Mouse (Mus musculus): ENCODE results near the gene Iqcd.

Gene Iqcd

DNA sequence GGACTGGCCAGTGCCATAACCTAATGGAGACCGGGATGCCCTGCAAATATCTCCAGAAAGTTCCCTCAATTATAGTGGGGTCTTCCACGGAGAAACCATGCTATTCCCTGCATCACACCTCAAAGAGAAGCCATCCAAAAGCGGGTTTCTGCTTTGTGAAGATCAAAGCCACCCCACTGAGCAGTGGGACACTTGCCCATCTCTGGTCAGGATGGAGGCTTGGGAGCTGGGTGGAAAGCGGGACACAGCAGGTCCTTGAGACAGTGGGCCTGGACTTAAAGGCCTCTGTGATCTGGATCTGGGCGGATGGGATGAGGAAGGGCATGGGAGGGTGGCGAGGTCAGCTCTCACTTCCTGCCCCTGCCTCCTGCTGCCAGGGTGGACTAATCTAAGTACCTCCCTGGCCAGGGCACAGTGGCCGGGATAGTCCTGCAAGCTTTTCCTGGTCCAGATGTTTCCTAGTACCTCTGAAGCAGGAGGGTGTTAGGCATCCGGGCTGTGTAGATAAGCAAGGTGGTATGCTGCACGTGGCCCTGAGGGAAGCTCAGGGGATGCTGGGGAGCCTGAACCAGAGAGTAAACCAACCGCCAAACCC lies 14.2 kb upstream of the Iqcd start:
- no peak for DNase-seq

DNA sequence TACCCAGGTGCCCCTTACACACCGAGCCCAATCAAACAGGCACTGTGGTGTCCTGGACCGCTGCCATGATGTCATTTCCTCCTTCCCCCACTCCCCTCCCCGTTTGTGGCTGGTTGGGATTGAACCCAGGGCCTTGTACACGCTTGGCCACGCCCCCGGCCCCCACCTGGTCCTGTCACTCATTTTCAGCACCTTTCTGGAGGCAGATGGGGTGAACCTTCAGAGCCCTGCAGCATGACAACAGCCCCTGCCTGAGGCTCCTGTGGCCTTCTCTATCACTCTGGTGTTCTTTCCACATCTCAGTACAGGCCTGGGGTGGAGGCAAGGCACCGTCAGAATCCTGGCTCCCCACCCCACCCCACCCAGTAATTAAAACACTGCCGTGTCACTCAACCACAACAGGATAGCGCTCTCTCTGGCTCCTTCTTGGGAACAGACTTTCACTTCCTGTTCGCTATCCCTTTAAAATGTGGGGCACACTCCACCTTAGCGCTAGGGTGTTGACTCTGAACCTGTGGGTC lies 12.0 kb upstream of the Iqcd start:
- DNase-seq = no peak

DNA sequence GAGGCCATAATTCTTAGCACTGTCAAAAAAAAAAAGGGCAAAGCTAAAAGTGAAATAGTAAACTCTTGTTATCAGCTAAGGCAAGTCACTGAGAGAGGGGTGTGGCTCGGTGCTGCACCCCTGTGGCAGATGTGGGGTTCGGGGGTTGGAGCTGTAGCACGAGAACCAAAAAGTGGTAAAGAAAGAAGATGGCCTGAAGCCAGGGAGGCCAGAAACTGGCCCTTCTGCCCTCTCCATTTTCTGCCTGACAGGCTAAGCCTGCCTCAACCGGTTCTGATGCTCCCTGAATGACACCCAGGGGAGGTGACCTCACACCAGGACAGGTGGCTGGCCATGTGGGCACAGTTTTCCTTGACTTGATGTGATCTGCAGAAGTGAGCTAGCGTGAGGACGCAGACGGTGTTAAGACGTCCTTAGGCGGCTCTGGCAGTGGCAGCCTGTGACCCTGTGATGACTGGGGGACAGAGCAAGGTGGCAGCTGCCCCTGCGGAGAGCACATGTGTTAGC lies 10.8 kb upstream of the Iqcd start:
- peak; percentile 38 for DNase-seq

DNA sequence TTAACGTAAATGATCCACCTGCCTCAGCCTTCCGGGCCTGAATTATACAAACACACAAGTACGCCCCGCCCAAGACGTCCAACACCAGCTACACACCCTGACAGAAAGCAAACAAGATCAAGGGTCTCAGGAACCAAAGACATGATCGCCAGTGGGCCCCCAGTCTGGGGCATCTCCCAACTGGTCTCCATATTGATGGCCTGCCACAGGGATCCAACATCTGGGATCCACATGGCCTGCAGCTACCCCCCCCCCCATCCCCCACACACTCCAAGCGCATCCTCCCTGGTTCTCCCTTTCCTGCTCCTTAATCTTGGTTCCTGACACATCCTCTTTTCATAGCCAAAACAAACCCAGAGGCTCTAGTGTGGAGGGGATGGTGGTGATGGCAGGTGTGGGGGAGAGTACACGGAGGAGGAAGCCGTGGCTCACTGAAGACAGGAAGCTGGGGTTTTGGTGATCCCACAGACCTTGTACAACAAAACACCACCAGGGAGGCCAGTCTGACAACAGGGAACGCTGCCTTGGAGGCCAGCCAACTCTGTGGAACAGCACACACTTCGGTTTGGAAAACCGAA lies 10.2 kb upstream of the Iqcd start:
- DNase-seq = no peak

DNA sequence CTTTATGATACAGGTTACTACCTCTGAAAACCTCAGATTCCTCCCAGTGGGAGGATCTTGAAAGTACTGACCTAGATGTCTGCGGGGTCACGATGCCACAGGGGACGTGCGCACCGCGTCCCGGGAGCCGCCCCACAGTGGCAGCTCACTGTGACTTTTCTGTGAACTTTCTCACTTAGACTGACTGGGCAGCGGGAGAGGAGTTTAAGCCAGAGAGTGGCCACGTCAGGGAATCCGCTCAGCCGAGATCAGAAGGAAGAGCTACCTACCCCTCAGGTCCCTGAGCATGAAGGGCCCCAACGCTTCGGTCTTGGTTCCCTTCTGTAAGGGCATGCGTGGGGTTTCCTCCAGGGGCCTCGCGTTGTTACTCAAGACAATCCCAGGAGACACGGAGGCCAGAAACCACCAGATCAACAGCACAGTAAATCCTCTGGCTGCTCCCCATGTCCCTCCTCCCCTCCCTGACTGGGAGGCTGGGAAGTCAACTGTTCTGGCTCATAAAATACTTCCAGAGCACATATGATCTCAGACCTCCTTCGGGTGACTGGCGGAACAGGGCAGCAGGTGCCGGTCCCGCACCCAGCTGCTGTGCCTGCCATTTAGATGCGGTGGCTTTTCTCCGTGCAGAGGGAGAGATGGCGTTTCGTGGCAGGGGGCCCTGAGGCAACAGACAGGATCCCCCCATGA lies 9.5 kb upstream of the Iqcd start:
- DNase-seq = peak; percentile 45

DNA sequence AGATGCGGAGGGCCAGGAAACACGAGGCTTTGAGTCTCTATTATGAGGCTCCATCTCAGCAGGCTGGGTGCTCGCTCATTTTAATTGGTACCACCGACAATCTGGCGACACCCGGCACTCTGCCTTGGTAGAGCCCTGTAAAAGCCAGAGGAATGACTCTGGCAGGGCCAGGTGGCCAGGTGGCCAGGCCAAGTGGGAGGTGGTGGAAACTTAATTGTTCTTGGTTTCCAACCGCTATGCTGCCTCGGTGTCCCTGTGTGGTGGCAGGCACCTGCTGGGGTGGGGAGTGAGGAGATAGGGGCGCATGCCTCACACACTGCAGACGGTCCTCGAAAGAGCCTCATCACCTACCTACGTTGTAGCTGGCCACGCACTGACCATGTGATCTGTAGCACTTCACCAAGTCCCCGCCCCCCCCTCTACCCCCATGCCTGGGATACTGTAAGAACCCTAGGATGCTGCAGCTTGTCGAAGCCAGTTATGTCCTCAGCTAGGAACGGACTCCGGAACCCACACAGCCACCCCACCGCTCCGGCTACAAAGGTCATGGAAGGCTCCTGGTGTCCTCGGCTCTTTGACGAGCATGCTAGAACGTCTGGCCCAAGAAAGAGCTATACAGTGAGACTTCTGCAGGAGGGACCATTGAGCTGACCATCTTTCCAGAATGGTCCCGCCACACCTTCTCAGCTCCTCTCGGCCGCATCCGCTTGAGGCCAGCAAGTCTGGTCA lies 8.8 kb upstream of the Iqcd start:
- no peak for DNase-seq

DNA sequence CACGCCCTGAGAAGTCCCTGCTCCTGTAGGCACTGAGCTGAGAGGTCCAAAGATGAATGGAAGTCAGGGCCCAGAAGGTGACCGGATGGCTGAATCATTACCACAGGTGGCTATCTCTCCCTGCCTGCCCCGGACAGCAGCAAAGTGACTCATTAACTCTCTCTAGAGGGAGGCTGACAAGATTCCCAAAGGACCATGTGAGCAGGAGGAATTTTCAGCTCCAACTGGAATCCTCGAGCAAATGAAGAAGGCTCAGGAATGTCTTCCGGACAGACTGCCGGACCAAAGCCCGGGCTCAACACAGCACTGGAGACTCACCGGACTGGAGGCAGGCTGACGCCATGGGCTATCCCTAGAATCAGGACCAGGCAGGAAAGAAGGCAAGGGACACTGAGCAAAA lies 6.8 kb upstream of the Iqcd start:
- no peak for DNase-seq

DNA sequence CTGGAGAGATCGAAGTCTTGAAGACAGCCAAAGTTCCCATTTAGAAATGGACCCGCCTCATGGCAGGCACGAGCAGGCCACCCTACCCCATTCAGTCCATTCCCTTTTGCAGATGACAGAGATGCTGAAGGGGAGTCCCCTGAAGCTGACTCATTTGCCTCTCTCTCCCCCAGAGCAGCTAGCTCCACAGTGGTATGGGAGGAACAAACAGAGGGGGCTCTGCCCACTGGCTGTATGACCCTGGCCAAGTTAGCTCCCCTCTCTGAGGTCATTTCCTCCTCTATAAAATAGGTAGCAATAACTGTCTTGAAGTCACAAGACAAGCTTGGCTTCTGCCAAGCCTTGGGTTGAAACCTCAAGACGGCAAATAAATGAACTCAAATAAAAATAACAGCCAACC lies 5.3 kb upstream of the Iqcd start:
- DNase-seq = no peak

DNA sequence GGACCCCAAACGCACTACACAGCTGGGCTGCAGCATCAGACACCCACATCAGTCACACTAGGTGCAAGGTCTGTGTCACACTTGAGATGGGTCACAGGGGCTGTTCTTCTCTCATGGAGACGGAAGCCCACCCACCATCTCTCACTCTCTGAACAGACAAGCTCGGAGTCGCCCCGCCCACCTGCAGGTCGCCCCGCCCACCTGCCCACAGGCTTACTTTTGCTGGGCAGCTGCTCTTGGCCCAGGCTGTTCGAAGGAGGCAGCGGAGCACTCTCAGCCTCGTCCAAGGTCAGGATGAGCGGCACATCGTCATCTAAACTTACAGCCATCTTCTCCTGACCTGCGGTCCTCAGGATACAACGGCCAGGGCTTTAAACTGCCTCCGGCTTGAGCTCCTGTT lies 3.8 kb upstream of the Iqcd start:
- DNase-seq = peak; percentile 44

DNA sequence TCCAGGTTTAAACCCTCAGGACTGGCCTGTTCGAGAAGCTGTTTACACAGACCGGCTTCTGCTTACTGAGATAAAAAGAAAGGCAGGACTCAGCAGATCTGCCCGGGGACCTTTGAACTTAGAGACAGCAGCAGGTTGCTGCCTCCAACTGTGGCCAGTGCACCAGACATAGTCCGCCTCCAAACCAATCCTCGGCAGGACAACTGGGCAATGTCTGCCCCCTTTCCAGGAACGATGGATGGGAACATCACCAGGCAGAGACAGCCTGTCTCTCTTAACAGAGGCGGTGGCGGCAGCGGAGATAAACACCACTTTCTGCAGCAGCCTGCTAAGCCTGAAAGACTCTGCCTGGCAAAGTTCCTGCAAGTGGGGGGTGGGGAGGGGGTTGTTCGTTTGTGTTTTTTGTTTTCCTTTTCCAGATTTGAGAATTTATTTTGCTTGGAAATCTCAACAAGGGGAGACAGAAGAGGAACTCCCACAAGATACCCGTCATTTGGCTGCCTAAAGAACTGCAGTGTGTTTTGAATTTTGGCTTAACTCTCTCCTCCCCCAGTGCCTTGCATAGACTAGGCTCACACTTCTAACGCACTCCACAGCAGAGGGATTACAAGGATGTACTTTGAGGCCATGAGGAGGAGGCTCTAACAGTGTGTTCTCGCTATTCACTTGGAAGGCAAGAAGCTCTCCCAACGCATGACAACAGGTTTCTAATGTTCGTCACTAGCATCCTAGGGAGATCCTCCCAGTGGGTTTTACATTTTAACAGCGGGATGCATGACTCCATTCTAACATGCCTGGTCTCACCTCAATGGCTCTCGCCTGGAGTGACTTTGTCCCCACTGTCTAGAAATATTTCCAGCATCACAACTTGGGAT lies 1.8 kb upstream of the Iqcd start:
- no peak for DNase-seq

DNA sequence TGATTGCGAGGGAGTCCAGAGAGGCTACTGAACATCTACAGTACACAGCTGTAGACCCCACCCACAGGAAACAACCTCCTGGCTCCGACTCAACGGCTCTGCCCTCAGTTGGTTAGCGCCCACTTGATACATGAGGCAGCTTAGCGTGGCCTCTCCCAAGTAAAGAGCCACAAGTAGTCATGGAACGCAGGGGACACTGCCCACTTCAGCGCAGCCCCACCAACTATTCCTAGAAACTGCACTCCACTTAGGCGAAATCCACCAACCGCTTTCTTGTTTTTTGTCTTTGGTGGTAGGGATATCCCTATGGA lies 1.2 kb upstream of the Iqcd start:
- DNase-seq = no peak

DNA sequence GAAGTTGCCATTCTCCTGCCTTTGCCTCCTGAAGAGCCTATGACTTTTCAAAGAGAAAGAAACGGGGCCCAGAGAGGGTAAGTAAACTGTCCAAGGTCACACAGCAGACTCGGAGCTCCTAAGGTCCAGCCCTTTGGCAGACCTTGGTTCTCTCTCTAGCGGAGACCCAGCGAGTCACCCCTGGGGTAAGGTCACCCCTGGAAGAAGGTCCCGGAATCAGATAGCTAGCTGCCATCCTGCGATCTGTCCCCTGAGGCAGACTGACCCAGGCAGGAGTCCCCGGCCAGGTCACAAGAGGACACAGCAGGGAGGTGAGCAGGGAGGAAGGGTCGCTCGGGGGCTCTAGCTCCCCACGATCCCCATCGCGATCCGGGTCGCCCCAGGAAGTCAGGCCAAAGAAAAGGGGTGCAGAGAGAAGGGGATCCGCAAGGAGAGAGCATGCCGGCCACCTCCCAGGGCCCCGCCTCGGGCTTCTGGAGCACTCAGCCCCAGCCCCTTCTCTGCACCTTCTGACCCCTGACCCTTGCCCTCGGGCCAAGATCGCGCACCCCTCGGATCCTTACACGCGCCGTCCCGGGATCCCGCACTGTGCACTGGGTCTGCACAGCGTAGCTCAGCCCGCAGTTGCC lies 762 bp upstream of the Iqcd start:
- DNase-seq = no peak

DNA sequence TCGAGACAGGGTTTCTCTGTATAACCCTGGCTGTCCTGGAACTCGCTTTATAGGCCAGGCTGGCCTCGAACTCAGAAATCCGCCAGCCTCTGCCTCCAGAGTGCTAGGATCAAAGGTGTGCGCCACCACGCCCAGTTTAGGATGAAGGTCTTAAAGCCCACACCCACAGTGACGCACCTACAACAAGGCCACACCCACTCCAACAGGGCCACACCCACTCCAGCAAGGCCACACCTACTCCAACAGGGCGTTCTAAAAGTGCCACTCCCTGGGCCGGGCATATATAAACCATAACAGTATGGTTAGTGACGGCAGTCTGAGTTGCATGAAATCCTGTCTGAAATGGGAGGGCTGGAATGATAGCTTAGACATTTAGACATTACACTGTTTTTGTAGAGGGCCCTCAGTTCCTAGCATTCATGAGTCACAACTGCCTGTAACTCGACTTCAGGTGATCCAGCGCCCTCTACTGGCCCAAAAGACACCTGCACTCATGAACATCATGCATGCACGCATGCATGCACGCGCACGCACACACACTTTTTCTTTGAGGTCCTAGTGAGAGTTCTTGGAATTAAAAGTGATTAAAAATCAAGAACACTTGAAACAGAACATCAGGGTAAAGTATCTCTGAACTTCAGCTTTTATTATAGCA lies 1.7 kb downstream of the Iqcd start:
- DNase-seq = peak; percentile 45

DNA sequence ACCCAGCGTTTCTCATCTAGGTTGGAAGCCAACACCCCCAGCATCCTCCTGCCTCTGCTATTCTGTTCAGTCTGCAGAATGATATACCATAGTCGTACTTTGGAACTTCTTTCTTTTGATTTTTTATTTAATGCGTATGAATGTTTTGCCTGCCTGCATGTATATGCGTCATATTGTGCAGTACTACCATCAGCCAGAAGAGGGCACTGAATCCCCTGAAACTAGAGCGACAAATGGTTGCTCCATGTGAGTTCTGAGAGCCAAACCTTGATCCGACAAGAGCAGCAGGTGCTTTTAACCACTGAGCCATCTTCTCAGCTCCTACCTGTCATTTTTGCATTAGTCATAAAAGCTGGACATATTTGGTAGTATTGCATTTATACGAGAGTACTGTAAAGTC lies 3.3 kb downstream of the Iqcd start:
- DNase-seq = peak; percentile 47

DNA sequence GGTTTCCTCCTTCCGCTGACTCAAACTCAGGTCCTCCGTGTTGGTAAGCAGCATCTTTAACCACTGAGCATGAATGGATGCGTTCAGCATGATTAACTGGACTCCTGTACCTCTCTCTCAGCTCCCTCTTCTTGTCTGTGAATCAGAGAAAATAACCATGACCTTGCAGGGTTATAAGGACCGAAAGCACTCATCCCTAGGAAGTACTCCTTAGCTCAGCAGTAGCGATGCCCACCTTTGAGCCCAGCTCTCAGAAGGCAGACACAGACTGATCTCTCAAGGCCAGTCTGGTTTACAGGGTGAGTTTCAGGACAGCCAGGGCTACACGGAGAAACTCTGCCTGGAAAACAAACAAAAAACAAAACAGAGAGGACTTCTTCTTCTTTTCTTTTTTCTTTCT lies 5.7 kb downstream of the Iqcd start:
- no peak for DNase-seq

DNA sequence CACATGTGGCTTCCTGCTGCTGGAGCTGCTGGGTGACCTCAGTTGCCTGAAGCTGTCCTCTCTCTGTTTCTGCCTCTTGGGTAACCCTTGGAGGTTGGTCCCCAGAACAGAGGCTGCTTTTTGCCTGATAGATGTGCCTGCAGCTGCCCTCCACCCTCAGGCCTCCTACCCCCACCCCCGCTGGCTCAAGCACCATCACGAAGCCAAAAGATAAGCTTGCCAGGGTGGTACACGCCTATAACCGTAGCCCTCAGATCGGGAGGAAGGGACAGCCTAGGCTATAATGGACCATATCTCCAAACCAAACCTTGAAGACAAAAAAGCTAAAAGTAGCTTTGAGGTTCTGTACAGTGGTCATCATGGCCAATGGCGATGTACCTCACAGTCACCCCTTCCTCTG lies 10.8 kb downstream of the Iqcd start:
- no peak for DNase-seq

DNA sequence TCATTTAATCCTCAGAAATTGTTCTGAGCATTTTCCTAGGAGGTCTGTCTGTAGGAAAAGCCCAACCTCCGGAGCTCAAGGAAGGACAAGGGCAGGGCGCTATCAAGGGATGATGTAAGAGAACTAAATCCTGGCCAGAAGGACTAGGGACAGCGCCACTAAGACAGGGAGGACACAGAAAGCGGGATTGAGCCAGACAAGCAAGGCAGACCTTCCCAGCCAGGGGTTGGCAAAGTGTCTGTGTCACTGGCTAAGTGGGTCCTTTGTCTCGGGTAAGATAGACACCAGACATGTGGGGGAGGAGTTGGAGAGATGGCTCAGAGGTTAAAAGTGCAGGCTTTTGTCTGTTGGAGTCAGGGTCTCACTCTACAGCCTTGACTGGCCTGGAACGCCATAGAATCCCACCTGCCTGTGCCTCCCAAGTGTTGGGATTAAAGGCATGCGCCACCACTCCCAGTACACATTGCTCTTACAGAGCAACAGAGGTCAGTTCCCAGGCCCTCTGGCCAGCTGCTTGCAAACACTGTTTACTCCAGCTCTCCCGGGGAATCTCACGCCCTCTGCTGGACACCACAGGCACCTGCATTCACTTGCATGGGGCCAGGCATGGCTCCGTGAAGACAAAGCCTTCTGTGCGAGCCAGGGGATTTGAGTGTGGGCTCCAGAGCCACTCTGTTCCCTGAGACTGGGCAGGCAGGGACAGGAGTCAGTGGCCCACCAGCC lies 12.3 kb downstream of the Iqcd start:
- DNase-seq = peak; percentile 73

DNA sequence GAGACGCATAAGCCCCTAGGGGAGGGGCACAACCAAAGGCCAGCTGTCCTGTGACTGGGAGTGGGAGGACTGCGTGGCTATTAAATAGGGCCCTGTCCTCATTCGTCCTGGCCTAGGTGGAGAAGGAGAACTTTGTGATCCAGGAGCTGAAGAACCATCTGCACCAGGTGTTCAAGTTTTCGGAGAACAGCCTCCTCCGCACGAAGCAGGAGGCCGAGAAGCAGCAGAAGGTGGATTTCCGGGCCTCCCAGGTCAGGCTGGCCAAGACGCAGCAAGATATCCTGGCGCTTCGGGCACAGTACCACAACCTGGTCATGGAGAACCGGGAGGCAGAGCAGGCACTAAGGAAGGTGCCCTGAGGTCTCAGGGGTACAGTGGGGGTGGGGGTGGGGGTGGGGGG lies 13.4 kb downstream of the Iqcd start:
- DNase-seq = no peak

DNA sequence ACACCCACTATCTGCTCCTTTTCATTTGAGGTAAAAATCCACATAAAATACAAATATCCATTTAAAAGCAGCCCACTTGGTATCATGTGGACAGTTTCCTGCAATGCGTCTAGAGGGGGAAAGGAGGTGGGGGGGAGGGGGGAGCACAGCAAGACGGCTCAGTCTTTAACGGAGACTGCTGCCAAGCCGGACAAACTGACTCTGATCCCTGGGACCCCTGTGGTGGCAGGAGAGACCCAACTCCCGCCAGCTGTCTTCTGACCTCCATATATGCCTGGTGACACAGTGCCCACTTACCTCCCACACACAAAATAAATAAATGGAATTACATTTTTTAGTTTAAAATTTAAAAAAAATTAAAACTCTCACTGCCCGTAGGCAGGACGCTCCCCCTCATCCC lies 14.7 kb downstream of the Iqcd start:
- no peak for DNase-seq

DNA sequence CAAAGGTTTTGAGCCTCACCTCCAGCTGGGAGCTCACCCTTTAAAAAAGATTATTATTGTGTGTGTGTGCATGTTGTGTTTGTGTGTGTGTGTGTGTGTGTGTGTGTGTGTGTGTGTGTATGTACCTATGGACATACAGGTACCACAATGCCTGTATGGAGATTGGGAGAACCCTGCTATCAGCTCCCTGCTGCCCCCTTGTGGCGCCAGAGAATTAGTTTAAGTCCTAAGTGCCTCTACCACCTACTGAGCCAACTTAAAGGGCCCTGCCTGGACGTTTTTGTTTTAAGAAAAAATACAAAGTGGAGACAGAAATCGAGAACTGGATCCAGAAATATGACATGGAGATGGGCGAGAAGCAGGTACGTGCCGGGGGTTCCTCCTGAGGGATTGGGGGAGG lies 16.0 kb downstream of the Iqcd start:
- DNase-seq = peak; percentile 89

DNA sequence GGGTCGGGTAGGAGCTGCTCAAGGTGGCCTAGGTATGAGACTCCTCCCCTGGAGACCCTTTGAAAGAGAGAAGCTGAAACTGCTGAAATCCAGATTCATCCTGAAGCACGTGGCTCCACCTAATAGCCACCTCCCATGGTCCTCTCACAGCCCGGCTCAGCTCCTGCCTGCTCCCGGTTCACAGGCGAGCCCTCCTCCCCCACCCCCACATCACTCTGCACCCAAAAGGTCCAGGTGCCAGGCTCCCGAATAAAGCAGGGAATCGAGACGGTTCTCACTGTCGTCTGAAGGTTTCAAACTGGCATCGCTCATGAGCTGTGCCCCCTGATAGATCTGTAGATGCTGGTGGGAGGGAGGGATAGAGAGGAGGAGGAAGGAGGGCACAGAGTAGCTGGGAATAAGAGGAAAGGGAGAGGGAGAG lies 16.4 kb downstream of the Iqcd start:
- DNase-seq = no peak
